Mouse (Mus musculus): ENCODE measurements around the gene Olfr220. TPM values are rescaled to one million over a fixed set of nuclear protein-coding genes. Genes with fewer than 3 reads are reported as not detected.

Olfr220 gene
- not detected in 2 replicates for polyA plus RNA-seq (2015; fragmentation: Nextera tagmentation; extraction: Ambion mirVana)

GRCm38 (mm10) chr1:174441782-174442181 is at the start of gene Olfr220:
Gene Olfr220 (plus strand): TSS chr1:174442082.

GRCm38 (mm10) chr1:174423764-174424163 is 18.1 kb upstream of the Olfr220 start, which contains the start of gene Olfr414:
Gene Olfr414 (plus strand): TSS chr1:174424064.

Other genes with a start within 250 kb of the Olfr220 start
- 0.25 and 0.30 TPM in 2 replicates for gene Olfr419, start 190.0 kb upstream of the Olfr220 start, polyA plus RNA-seq (2015; fragmentation: Nextera tagmentation; extraction: Ambion mirVana)
- not detected in 2 replicates for gene Mptx1, start 111.6 kb upstream of the Olfr220 start, polyA plus RNA-seq (2015; fragmentation: Nextera tagmentation; extraction: Ambion mirVana)
- 0.02 TPM in 1 of 2 replicates, not detected in the other for gene Olfr417, start 77.0 kb upstream of the Olfr220 start, polyA plus RNA-seq (2015; fragmentation: Nextera tagmentation; extraction: Ambion mirVana)
- gene Olfr248, start 51.0 kb upstream of the Olfr220 start, polyA plus RNA-seq (2015; fragmentation: Nextera tagmentation; extraction: Ambion mirVana), result not detected in 2 replicates
- gene Olfr414, start 18.0 kb upstream of the Olfr220 start, polyA plus RNA-seq (2015; fragmentation: Nextera tagmentation; extraction: Ambion mirVana), result 0.13 TPM in 1 of 2 replicates, not detected in the other
- 0.11 and 0.16 TPM in 2 replicates for gene Fmn2, start 59.7 kb downstream of the Olfr220 start, polyA plus RNA-seq (2015; fragmentation: Nextera tagmentation; extraction: Ambion mirVana)